Mouse (Mus musculus): ENCODE results near the gene Mymx.

Gene Mymx

DNA sequence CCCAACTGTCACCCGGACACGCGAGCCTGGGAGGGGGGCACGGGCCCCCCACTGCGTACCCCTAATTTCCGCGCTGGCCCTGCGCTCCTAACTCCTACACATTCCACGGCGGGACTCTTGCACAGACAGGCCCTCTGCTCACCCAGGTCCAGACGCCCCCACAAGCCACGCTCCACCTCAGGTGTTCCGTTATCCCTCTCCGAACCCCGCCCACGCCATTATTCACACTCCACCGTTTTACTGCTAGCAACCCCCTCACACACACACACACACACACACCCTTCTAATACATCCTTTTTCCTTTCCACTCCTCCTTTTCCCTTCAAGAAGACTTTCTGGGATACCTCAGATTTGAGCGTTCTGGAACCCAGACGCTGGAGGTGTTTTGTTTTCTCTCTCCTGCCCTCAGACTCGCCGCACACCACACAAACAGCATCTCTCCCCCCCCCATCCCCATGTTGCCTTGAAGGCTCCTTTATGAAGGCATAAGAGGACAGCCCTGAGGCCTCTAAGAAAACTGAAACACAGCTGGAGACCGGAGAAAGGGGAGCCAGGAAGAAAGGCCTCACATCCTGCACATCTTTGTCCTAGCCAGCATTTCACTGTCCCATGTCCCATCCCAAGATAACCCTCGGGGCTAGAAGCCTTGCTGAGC, 6.0 kb downstream of the Mymx start:
- peaks cover 86% of the 10 kb centered on the region for H3K4me1 ChIP-seq (replicated peaks; ENCODE audit: low read depth, low read length)
- no peaks in the 10 kb centered on the region for H3K9me3 ChIP-seq (ENCODE audit: low read length)
- peaks cover 49% of the 10 kb centered on the region for H3K36me3 ChIP-seq (ENCODE audit: insufficient read depth, low read length)
- peak overlapping the region; percentile 98 for H3K4me3 ChIP-seq (replicated peaks; ENCODE audit: low read length)
- TF ChIP-seq POU5F1 (IDR thresholded peaks at IDR 0.05; ENCODE audit: borderline replicate concordance, low read length), result no peak
- TF ChIP-seq NANOG (IDR thresholded peaks at IDR 0.05; ENCODE audit: borderline replicate concordance, low read length), result no peak
- TF ChIP-seq CTCF (conservative IDR thresholded peaks at IDR 0.05; ENCODE audit: low read length), result no peak
- no peaks in the 10 kb centered on the region for H3K27me3 ChIP-seq (ENCODE audit: insufficient read depth, low read length)

DNA sequence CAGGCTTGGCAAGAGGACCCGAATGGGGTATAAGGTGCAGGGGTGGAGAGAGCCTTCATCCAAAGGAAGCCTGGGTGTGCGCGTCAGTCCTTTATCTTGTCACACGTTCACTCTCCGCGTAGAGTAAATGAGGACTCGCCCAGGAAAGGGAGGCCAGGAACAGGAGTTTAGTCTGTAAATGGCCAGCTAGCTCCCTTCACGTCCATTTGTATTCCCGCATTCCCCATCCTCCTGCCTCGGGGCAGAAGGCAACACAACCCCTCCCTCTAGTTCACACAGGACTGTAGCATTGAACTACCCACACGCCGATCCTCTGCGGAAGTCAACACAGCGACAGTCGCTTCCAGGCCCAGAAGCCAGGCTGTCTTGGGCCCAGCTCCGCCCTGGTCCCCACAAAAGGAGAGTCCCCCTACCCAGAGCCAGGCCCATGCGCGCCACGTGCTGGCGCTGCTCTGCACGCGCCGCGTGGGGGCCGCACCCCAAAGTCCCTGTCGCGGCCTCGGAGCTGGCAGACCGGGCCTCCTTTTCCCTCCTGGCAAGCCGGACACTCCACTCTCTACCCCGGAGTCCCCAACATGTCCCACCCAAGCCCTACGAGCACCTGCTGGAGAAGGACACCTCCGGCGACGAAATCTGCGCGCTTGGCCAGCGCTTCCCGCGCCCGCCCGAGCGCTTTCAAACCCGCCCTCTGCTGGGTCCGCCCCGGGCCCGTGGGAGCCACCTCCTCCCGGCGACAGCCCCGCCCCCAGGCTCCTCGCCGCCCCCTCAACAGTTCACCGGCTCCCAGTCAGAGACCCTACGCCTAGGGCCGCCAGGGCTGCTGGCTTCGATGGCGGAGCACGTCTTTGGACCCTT, 6.8 kb downstream of the Mymx start:
- Histone ChIP-seq H3K4me1 (replicated peaks; ENCODE audit: low read depth, low read length) (peaks cover 86% of the 10 kb centered on the region), H3K9me3 (ENCODE audit: low read length) (no peaks in the 10 kb centered on the region), H3K4me3 (replicated peaks; ENCODE audit: low read length) (peak overlapping the region; percentile 98), H3K27me3 (ENCODE audit: insufficient read depth, low read length) (no peaks in the 10 kb centered on the region), H3K36me3 (ENCODE audit: insufficient read depth, low read length) (peaks cover 49% of the 10 kb centered on the region)
- TF ChIP-seq NANOG (IDR thresholded peaks at IDR 0.05; ENCODE audit: borderline replicate concordance, low read length) (no peak), POU5F1 (IDR thresholded peaks at IDR 0.05; ENCODE audit: borderline replicate concordance, low read length) (no peak), CTCF (conservative IDR thresholded peaks at IDR 0.05; ENCODE audit: low read length) (no peak)

DNA sequence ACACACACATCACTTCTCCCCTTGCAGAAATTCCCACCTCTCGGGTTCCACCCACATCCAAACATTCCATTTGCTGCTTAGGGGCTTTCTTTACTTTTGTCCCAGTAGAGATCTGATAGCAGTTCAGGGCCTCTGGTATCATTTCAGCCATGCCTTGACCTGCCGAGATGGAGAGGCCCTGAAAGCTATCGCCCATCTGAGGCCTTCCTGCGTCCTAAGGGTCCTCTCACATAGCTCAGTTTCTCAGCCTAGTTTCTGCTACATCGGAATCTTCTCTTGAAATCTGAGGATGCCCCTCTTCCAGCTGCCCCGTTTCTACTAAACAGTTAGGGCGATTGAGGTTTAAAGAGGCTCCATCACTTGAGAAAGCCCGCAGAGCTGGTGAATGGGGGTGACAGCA, 7.7 kb downstream of the Mymx start:
- H3K27me3 ChIP-seq (ENCODE audit: insufficient read depth, low read length), result no peaks in the 10 kb centered on the region
- H3K4me1 ChIP-seq (replicated peaks; ENCODE audit: low read depth, low read length), result peaks cover 89% of the 10 kb centered on the region
- H3K4me3 ChIP-seq (replicated peaks; ENCODE audit: low read length), result peak overlapping the region; percentile 98
- TF ChIP-seq CTCF (conservative IDR thresholded peaks at IDR 0.05; ENCODE audit: low read length), result no peak
- no peak for TF ChIP-seq POU5F1 (IDR thresholded peaks at IDR 0.05; ENCODE audit: borderline replicate concordance, low read length)
- TF ChIP-seq NANOG (IDR thresholded peaks at IDR 0.05; ENCODE audit: borderline replicate concordance, low read length), result no peak
- H3K36me3 ChIP-seq (ENCODE audit: insufficient read depth, low read length), result peaks cover 54% of the 10 kb centered on the region
- no peaks in the 10 kb centered on the region for H3K9me3 ChIP-seq (ENCODE audit: low read length)

DNA sequence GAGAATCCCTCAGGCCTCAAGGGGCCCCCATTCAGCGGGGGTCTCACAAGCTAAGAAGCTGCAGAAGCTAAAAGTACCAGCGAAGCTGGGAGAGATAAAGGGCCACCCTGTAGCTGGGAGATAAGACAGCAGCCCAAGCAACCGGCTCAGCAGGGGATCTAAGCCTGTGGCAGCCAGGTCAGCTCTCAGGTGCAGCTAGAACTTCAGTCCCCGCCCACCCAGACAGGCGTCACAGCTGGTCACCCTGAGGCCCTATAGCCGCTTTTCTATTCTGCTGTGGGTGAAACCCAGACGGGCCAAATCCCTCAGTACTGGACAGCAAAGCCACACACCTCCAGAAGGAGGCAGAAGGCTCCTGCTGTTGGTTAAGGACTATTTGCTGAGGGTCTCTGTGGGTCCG, 8.4 kb downstream of the Mymx start:
- H3K4me3 ChIP-seq (replicated peaks; ENCODE audit: low read length), result peak overlapping the region; percentile 98
- peak; percentile 34 for TF ChIP-seq CTCF (conservative IDR thresholded peaks at IDR 0.05; ENCODE audit: low read length)
- no peak for TF ChIP-seq POU5F1 (IDR thresholded peaks at IDR 0.05; ENCODE audit: borderline replicate concordance, low read length)
- TF ChIP-seq NANOG (IDR thresholded peaks at IDR 0.05; ENCODE audit: borderline replicate concordance, low read length), result no peak
- H3K9me3 ChIP-seq (ENCODE audit: low read length), result no peaks in the 10 kb centered on the region
- peaks cover 59% of the 10 kb centered on the region for H3K36me3 ChIP-seq (ENCODE audit: insufficient read depth, low read length)
- peaks cover 89% of the 10 kb centered on the region for H3K4me1 ChIP-seq (replicated peaks; ENCODE audit: low read depth, low read length)
- H3K27me3 ChIP-seq (ENCODE audit: insufficient read depth, low read length), result no peaks in the 10 kb centered on the region

DNA sequence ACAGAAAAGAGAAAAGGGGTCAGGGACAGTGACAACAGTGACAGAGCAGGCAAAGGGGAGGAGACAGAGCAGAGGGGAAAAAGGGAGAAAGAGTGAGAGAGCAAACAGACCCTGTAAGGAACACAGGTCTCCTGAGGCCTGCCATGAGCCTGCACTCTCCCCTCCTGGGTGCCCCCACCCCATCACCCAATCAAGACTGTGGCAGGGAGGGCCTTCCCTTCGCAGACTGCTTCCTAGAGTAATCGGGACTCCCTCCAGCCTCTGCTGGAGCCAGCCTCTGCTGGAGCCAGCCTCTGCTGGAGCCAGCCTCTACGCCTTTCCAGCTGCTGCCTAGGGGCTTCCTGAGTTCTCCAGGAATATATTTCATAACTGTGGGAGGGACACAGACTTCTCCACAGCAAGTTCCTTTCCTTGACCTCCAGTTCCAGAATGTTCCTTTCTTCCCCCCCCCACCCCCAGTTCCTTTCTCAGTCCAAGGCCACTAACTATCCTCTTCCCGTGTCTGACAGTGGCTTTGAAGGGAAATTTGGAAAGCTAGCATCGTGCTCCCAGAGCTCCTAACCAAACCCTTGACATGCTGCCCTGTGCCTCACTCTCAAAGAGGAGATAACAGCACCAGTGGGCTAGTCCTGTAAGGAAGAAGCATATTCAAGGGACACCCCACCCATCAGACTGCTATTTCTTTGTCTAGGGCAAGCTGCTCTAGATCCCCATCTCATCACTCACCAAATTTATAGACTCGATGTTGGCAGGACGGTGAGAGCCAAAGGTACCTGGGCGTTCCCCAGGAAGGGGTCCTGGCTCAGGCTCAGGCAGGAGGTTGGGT, 9.1 kb downstream of the Mymx start:
- Histone ChIP-seq H3K36me3 (ENCODE audit: insufficient read depth, low read length) (peaks cover 59% of the 10 kb centered on the region), H3K4me1 (replicated peaks; ENCODE audit: low read depth, low read length) (peaks cover 89% of the 10 kb centered on the region), H3K4me3 (replicated peaks; ENCODE audit: low read length) (peak overlapping the region; percentile 98), H3K9me3 (ENCODE audit: low read length) (no peaks in the 10 kb centered on the region), H3K27me3 (ENCODE audit: insufficient read depth, low read length) (no peaks in the 10 kb centered on the region)
- TF ChIP-seq NANOG (IDR thresholded peaks at IDR 0.05; ENCODE audit: borderline replicate concordance, low read length) (no peak), CTCF (conservative IDR thresholded peaks at IDR 0.05; ENCODE audit: low read length) (no peak), POU5F1 (IDR thresholded peaks at IDR 0.05; ENCODE audit: borderline replicate concordance, low read length) (no peak)

DNA sequence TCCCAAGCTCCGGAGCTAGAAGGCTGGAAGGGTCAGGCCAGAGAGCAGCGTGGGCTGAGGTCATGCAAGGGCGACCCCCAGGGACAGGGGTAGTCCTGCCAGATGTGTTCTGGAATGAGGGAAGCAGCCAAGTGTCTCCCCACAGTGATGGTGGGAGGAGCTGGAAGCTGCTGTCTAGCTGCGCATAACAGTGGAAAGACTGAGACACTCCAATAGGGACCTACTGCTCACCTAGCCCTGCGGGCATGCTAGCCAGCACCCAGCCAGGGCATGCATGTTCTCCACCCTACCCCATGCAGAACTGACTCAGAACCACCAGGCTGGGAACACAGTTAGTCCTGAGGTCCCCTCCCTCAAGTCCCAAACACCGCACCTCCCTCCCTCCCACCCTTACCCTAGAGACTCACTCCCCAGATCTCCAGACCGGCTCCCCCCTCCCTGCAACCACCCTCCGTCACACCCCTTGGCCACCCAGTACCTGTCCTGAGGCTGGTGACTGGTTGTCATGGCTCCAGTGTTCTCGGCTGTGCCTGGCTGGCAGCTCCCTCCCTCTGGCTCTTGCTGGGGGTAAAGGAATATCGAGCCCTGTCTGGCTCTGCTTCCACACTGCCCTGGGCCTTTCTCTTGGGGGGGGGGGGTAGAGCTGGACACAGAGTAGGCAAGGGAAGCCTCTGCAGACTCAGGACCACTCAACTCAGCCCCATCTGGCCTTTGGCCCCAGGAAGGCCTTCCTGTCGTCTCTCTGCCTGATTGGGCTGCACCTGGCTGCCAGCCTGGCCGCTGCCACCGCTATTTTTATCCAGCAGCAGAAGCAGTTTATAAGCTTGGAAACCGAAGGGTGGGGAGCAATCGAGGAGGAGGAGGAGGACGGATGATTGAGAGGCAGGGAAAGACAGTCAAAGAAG, 9.9 kb downstream of the Mymx start:
- TF ChIP-seq POU5F1 (IDR thresholded peaks at IDR 0.05; ENCODE audit: borderline replicate concordance, low read length), result no peak
- no peak for TF ChIP-seq NANOG (IDR thresholded peaks at IDR 0.05; ENCODE audit: borderline replicate concordance, low read length)
- no peak for TF ChIP-seq CTCF (conservative IDR thresholded peaks at IDR 0.05; ENCODE audit: low read length)
- H3K4me1 ChIP-seq (replicated peaks; ENCODE audit: low read depth, low read length), result peaks cover 90% of the 10 kb centered on the region
- H3K27me3 ChIP-seq (ENCODE audit: insufficient read depth, low read length), result no peaks in the 10 kb centered on the region
- H3K36me3 ChIP-seq (ENCODE audit: insufficient read depth, low read length), result peaks cover 68% of the 10 kb centered on the region
- H3K9me3 ChIP-seq (ENCODE audit: low read length), result no peaks in the 10 kb centered on the region
- H3K4me3 ChIP-seq (replicated peaks; ENCODE audit: low read length), result peak overlapping the region; percentile 98

DNA sequence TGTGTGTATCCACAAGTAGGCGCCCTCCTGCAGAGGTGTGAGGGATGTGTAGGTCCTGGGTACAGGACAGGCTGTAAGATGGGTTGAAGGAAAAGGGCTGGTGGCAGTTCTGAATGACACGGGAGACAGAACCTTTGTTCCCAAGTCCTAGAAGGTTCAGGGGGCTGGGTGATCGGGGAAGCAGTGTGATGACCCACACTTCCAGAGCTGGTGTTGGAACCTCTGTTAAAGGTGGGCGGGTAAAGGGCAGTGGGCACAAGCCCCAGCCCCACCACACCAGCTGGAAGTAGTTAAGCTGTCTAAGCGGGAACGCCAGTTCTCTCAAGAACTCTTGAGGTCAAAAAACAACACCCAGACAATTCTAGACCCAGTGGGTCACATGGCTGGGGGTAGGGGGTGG, 11.5 kb downstream of the Mymx start:
- Histone ChIP-seq H3K36me3 (ENCODE audit: insufficient read depth, low read length) (peaks cover 83% of the 10 kb centered on the region), H3K4me3 (replicated peaks; ENCODE audit: low read length) (peak overlapping the region; percentile 98), H3K9me3 (ENCODE audit: low read length) (no peaks in the 10 kb centered on the region), H3K4me1 (replicated peaks; ENCODE audit: low read depth, low read length) (peaks cover 91% of the 10 kb centered on the region), H3K27me3 (ENCODE audit: insufficient read depth, low read length) (no peaks in the 10 kb centered on the region)
- TF ChIP-seq NANOG (IDR thresholded peaks at IDR 0.05; ENCODE audit: borderline replicate concordance, low read length) (no peak), CTCF (conservative IDR thresholded peaks at IDR 0.05; ENCODE audit: low read length) (no peak), POU5F1 (IDR thresholded peaks at IDR 0.05; ENCODE audit: borderline replicate concordance, low read length) (no peak)
